Mouse (Mus musculus): ENCODE data around the gene Actr3.
A peak's percentile ranks its signal among the peaks of the same experiment; 100 is the strongest.

Gene Actr3

DNA sequence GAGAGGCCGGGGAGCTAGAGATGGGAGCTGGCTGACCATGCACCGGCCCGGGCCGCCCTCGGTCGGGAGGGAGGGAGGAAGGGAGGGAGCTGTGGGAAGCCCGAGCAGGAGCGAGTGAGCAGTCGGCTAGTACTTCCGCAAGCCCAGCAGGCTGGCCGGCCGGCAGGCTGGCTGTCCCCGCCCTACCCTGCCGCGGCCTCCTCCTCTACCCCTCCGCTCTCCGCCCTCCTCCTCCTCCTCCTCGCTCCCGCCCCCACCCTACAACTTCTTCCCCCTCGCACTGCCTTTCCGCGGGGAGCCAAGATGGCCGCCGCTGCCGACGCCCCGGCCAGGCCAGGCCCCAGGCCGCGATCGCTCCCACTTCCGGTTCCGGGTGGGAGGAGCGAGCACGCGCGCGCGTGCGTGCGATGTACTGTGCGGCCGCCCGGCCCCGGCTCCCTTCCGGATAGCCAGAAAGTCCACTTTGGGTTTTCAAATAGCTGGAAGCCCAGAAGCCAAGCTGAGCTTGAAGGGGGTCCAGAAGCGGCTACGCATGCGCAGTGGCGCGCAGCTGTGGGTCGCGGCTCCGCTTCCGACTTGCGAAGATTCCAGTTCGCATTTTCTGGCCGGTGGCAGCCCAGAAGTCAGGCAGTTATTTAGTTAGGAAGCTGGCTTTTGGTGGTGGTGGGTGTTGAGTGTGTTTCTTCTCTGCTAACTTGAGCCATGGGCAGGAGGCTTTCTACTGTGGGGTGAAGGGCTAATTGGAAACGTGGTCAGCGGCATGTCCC, at the start of gene Actr3:
Gene Actr3, minus strand, starts transcription at position 359 of the 767 bp plus-strand sequence.
- peak; percentile 99 for DNase-seq (ENCODE audit: low read depth, low spot score)

DNA sequence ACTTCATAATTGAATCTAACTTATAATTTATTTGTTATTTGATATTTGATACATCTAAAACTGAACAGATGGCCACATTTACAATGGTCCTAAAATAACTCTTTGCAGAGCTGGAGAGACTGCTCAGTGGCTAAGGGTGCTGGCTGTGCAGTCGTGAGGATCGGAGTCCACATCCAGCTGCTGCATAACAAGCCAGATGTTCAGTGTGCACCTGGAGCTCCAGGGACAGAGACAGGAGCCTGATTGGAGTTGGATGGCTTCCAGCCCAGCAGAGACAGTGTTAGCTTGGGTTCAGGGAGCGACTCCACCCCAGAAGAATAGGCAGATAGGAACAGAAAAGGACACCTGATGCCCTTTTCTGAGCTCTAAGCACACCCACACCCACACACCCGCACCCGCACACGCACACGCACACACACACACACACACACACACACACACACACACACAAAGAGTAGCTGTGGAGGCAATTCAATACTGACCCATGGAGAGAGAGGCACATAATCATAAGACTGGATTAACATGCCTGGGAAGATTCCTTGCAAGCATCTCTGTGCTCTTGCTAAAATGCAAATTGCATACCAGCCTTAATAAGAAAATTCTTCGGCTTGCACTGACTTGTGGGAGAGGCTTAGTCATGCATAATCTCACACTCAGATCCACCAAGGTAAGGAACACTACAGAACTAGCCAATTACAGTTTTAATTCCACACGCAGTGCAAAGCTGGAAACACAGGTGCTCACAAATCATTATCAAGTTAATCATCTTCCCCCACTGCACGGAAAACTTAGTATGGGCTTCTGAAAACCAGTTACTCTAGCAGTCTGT, 47.1 kb upstream of the Actr3 start:
- DNase-seq (ENCODE audit: low read depth, low spot score), result no peak

DNA sequence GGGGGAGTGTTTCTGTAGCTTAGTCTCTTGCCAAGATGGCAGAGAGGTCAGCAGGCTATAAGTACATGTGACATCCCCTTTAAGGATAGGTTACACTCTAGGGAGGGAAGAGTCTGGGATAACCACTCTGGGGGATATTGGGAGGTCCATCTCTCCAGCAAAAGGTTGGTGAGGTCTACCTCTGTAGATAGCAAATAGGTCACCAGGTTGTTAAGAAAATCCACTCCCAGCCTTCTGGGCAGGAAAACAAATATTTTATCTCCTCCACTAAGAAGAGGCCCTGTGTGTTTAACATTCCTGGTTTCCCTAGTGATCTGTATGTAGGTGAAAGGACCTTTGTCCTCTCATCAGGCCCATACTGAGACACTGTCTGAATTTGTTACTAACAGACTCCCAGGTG, 46.3 kb upstream of the Actr3 start:
- DNase-seq (ENCODE audit: low read depth, low spot score), result no peak

DNA sequence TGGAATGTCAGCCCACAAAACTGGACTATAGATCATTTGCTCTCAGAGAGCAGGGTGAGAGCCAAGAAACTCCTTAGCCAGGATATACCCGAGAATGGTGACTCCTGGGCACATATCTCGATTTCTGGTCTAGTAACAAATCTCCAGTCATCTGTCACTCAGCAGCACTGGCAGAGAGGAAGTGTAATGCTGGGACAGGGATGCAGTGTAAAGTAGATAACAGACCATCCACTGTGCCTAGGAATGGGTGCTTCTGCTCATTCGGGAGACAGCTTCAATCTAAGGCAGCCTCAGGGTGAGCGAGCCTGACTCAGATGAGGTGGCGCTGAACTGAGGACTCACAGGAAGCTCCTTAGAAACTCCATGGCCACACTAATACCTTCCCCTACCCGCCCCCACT, 43.1 kb upstream of the Actr3 start:
- no peak for DNase-seq (ENCODE audit: low read depth, low spot score)

DNA sequence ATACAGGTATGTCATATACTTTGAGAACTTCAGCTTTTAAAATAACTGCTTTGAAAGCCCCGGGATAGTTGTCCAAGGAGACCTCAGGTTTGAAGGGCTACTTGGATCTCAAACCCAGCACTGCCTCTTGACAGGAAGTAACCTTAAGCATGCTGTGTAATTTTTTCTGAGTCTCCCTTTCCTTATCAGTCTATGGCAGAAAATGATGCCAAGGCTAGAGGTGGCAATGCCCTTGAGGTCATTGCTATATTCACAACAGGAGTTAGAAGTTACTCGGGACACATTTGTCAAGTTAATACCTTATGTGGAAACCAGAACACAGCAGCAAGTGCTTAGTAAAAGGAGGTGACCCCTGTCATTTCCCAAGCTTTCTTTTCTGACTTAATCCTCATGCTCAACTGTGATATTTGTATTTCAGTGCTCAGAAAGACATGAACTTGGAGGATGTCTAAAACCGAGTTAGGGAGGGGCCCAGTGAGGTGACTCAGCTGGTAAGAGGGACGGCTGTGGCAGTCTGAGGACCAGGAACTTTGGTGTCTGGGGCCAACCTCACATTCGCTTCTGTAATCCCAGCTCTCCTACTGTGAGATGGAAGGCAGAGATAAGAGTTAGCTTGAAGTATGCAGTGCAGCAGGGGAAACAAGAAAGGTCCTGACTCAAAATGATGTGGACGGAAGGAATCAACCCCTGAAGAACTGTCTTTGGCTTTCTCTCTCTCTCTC, 40.6 kb upstream of the Actr3 start:
- peak; percentile 65 for DNase-seq (ENCODE audit: low read depth, low spot score)

DNA sequence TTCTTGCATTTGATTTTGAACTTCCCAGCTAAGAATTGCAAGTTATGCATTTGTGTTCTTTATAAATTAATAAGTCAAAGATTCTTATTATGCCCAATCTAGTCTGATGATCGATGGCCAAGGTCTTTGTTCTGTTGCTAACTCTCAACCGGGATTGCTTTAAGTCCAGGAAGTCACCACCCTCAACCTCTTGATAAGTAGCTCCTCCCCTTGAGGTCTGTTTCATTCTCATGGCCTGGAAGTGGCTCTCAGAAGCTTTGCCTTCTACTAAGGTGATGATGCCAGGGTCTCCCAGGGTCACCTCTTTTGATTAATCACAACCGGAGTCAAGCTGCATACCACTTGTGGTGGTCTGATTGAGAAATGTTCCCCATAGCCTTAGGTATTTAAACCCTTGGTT, 38.3 kb upstream of the Actr3 start:
- no peak for DNase-seq (ENCODE audit: low read depth, low spot score)

DNA sequence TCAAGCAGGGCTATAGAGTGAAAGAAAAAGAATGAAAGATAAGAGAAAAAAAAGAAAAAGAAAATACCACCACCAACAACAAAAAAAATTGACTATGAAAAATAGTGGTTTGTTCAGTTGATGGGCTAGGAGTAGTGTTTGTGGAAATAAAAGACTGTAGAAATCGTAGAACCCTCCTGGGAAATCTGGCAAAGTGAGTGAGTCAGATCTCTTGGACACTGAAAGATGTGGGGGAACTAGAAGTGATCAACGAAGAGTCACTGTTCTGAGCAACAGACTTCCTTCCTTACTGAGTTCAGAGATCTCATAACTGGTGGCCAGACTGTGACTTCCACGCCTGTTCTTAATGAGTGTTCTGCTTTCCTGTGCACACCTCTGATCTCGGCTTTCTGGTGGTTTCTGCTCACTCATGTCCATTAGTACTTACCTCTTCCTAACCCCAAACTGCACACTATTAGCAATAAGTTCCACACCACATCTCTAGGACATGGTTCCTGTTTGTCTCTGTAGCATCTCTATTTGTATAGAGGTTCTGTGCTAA, 37.7 kb upstream of the Actr3 start:
- DNase-seq (ENCODE audit: low read depth, low spot score), result peak; percentile 82

DNA sequence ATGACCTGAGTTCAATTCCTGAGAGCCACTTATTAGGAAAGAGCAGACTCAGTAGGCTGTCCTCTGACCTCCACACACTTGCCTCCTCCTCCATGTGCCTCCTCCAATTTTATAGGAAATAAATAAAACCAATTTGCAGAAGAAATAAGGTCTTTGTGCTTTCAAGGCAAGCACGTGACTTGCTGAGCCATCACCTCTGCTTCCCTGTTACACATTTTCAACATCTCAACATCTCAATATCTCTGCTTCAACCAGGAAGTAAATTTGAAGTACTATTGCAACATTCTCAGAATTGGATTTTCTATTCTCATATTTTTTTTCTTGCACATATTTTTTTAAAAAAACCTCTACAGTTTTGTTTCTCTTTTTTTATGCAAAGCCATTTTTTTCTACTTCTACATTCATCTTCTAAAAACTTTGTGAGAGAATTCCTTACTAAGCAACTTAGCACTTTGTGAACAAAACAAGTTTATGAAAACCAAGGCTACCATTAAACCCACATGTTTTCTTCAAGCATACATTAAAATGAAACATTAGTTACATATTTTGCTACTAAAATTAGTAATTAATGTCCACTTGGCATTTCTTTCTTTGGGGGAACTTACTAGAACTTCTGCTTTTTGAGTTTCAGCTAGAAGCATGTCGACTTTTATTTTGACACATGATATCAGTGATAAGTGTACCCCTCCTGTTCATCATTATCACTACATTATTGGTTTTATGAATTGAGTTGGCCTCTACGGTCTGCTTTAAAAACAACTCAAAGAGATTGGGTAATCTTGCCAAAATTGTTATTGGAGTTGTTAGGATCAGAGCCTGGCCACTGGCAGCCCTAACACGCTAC, 35.5 kb upstream of the Actr3 start:
- no peak for DNase-seq (ENCODE audit: low read depth, low spot score)

DNA sequence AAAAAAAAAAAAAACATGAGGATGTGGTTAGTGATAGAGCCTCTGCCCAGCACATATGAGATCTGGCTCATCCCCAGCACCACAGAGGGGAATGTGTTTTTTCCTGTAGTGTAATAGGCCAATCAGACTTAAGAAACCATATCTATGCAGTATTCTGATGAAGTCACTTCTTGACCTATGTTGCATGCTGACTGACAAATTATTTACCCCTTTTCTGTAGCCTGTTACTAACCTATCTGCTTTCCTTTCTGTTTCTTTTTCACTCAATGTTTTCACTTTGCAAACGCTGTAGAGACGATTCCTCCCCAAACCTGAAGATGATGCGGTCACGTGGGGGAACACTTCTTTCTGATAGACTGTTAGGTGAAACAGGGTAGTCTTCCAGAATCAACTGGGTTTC, 32.4 kb upstream of the Actr3 start:
- no peak for DNase-seq (ENCODE audit: low read depth, low spot score)

DNA sequence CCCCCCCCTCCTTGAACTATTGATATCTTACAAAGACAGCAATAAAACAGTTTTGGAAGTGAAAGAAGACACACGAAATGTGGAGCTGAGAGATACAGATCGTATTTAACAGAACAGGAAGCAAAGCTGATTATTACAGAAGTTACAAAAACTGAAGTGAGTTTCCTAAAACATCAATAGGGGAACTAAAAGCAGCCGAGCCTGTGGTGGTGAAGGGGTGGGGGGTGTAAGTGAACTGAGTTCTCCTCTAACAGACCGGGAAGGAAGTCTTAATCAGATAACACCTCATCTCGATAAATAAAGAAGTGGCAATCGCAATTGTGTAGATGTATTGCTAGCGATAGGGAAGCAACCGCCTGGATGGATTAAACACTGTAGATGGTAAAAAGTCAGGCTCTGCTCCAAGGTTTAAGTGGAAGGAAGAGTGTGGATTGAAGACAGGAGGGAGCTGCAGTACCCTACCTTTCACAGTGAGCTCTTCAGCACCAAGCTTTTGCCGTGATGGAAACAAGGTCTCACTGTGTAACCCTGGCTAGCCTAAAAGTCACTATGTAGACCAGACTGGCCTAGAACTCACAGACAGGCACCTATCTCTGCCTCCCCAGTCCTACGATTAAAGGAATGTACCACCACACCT, 31.2 kb upstream of the Actr3 start:
- DNase-seq (ENCODE audit: low read depth, low spot score), result no peak

DNA sequence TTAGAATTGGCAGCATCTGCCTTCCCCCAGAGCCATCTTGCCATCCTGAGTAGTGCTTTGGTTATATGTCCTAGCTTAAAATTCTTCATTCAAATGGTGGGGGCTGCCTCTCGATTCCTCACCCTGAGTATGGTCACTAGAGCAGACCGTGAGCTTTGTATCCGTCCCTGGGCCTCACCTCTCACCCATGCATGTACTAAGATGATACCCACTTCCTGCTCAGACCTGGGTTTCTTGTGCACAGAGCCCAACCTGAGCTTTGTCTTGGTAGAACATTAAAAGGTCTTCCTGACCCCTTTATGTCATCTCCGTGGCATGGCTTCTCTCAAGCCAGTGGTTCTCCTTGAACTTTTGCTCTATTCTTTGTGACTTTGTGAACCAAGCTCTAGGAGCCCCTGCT, 28.5 kb upstream of the Actr3 start:
- no peak for DNase-seq (ENCODE audit: low read depth, low spot score)

DNA sequence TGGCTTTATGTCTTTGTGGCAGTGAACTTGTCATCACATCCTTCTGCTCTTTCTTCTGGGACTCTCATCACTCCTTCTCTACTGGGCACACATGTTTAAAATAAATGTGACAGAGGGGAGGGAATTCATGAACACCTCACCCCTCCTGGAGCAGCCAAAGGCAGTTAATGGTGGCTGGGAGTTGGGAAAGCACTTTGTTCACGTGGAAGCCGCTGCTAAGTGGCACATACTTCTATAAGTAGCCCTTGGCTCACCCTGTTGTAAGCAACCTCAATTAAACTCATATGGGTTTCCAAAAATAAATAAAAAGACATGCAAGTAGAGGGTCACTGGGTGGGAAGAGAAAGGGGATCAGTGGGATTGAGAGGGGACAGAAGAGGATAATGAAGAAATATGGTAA, 27.8 kb upstream of the Actr3 start:
- DNase-seq (ENCODE audit: low read depth, low spot score), result no peak

DNA sequence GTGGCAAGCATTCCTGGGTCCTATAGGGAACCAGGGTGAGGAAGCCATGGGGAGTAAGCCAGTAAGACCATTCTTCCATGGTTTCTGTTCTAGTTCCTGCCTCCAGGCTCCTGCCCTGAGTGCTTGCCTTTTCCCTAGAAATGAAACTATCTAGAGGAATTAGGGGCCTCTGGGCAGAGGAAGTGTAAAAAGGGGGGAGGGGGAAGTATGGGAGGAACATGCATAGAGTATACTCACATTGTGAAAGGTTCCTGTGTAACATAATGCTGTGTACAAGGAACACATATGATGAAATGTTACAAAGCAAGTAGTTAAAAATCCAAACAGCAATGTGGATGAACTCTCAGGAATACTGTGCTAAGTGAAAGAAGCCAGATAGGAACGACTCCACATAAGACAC, 27.4 kb upstream of the Actr3 start:
- peak; percentile 43 for DNase-seq (ENCODE audit: low read depth, low spot score)

DNA sequence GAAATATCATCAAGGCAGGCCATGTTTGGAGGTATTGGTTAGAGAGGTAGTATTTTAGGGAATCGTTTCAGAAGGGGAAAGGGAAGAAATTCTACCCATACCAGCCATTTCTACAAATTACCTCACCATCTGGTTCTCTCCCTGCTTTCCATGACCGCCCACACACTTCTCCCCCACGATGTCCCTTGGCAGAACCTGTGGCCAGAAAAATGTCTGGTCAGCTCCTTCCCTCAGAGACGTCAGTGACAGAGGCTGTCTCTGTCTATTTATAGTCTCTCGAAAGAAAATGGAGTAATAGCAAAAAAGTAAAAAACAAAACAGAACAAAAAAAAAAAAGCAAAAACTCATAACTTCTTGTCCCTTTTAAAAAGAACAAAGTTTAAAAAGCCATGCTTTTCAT, 23.0 kb upstream of the Actr3 start:
- peak; percentile 87 for DNase-seq (ENCODE audit: low read depth, low spot score)

DNA sequence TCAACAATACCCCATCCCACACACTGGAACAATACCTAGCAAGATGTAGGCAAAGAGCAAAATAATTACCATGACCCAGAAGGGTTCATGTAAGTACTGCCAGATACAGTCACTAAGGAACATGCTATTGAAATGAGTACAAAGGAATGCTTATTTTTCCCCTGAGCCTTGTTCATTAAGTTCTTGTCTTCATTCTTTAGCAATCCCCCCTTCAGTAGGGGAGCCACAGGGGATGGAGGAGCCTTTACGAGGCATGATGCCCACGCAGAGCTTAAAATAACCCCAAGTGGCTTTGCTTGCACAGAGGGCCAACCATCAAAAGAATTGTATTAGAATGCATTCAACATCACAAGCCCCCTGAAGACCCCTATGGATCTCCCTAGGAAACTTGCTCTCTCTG, 19.6 kb upstream of the Actr3 start:
- DNase-seq (ENCODE audit: low read depth, low spot score), result no peak

DNA sequence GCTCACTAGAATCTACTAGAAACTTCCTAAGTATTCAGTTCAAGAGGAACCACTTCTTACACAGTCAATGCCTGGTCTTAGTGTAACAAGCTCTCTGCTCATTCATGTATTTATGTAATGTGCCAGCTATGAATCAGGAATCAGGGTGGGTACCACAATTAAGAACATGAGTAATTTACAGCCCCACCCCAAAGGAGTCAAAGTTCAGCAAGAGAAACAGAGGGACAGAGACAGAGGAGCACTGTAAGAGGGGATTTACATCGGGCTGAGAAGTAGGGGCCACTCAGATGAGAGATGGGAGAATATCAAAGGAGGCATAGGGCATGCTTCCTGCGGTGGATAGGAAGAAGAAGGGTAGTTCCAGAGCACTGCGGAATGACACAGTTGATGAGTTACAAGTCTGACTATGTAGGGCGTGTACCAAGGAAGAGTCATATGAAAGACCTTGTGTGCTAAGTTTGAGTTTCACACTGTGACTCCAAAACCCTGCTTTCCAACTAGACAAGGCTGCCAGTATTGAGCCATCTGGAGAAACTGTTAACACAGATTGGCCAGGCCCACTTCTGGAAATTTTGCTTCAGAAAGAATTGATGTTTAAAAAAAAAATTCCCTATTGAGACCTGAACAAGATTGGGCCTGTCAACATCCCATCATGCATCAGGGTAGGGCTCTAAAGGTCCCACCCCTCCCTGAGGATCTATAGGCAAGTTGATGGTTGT, 14.9 kb upstream of the Actr3 start:
- no peak for DNase-seq (ENCODE audit: low read depth, low spot score)

DNA sequence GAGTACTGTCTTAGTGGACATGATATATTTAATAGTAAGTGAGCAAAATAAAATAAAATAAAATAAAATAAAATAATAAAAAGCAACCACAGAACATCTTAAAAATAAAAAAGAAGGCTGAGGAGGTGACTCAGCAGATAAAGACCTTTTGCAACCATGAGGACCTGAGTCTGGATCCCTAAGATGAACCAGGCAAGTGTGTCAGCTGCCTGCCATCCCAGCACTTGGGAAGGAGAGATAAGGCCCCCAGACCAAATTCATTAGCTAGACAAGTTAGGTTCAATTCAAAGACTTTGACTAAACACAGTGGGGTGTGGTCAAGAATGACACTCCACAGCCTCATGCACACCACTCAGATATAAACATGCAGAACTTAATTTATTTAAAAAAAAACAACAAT, 12.4 kb upstream of the Actr3 start:
- no peak for DNase-seq (ENCODE audit: low read depth, low spot score)

DNA sequence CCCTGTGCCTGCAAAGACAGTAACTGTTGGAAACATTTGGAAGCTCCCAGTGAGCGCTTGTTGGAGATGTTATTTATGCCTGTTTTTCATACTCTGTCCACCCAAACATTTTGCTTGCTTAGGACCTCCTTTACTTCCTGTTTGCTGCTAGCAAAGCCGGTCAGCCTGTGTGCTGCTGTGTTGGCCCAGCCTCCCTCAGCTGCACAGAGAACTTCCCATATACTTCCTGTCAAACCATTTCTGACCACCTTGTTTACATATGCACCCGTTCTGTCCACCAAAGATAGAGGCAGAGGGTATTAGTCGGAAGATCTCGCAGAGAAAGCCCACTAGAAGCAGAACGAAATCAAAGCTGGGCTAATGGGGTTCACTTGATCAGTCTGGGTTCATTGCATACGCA, 6.2 kb upstream of the Actr3 start:
- DNase-seq (ENCODE audit: low read depth, low spot score), result no peak

DNA sequence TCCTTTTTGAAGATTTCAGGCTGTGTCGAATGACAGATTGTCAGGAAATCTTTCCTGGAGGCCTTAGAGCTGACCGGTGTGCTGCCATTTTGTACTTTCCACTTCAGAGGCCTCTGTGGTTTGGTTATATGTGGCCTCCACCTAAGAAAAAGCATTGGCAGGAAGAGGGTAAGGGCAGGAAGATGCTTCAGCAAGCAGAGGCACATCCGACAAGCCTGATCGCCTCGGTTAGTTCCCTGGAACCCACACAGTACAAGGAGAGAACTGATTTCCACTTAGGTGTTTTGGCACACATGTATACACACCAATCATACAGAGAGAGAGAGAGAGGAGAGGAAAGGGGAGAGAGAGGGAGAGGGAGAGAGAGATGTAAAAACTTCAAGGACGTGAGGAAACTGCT, 5.7 kb upstream of the Actr3 start:
- DNase-seq (ENCODE audit: low read depth, low spot score), result no peak

DNA sequence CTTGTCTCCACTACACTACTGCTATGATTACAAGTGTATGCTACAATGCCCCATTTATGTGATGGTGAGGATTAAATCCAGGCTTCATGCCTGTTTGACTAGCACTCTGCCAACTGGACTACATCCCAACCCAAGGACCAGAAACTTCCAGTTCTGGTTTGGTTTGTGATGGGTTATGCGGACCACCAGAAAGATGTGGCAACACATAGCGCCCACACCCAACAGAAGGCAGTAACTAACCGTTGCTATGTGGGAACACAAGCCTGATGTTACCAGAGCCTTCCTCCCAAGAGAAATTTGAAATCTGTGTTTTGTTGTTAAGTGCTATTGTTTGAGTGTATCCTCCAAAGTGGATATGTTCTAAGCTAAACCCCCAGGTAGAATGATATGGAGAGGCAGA, 4.0 kb upstream of the Actr3 start:
- no peak for DNase-seq (ENCODE audit: low read depth, low spot score)

Data from 3T3-L1 (cell line).